Mouse (Mus musculus) midbrain, embryonic 16.5 days (tissue): ENCODE measurements at regions not wholly inside any gene's neighbourhood (a gene's known extent, or its start where the extent isn't known, plus 50 kb on each side); places are given as distances from the start of the nearest gene placed in this dataset.
"Not testable (repeated sequence)": the region's sequence is repeated elsewhere in the genome, so short reads cannot be mapped to it uniquely, and the experiment has no call there.

Source experiments
- ATAC-seq: fragments of 200-750 bp; cut with Nextera tagmentation; 2 replicates; pipeline ENCODE4 v1.8.0; 2017; ENCODE audit warnings: moderate TSS enrichment
- H3K27ac ChIP-seq: fragments of 300-500 bp; sonication (generic); 2 replicates; pipeline ENCODE4 v1.5.1; 2014; ENCODE audit warnings: mild to moderate bottlenecking, low read length, mixed read lengths
- H3K27me3 ChIP-seq: fragments of 300-500 bp; sonication (generic); 2 replicates; pipeline ENCODE4 v1.6.1; 2014; ENCODE audit warnings: low read depth, low read length, mixed read lengths; ENCODE audit not compliant: control insufficient read depth, insufficient read depth
- H3K36me3 ChIP-seq: fragments of 300-500 bp; sonication (generic); 2 replicates; pipeline ENCODE4 v1.6.1; 2014; ENCODE audit warnings: mild to moderate bottlenecking, low read length, moderate library complexity, mixed read lengths; ENCODE audit not compliant: control insufficient read depth, insufficient read depth
- H3K4me1 ChIP-seq: fragments of 300-500 bp; sonication (generic); 2 replicates; pipeline ENCODE4 v1.6.1; 2014; ENCODE audit warnings: mild to moderate bottlenecking, low read length, mixed read lengths; ENCODE audit not compliant: control insufficient read depth, insufficient read depth
- H3K4me2 ChIP-seq: fragments of 300-500 bp; sonication (generic); 2 replicates; pipeline ENCODE4 v1.6.1; 2014; ENCODE audit warnings: mild to moderate bottlenecking, low read length, mixed read lengths
- H3K4me3 ChIP-seq: fragments of 300-500 bp; sonication (generic); 2 replicates; pipeline ENCODE4 v1.5.1; 2014; ENCODE audit warnings: low read depth, mild to moderate bottlenecking, low read length, moderate library complexity, mixed read lengths
- H3K9ac ChIP-seq: fragments of 300-500 bp; sonication (generic); 2 replicates; pipeline ENCODE4 v1.6.1; 2014; ENCODE audit warnings: low read depth, low read length, mixed read lengths
- H3K9me3 ChIP-seq: fragments of 300-500 bp; sonication (generic); replicated peaks from 2 replicates; pipeline ENCODE4 v1.6.1; 2014; ENCODE audit warnings: mild to moderate bottlenecking, low read length, mixed read lengths; ENCODE audit not compliant: control insufficient read depth, poor library complexity, severe bottlenecking
- WGBS: fragments of 180-500 bp; shearing (Covaris S2); extraction: QIAGEN DNeasy Blood & Tissue Kit; methylation state at CpG from one replicate; pipeline ENCODE4 v1.1.7; 2014; 5-methylcytosine and 5-hydroxymethylcytosine counted together

- WGBS: 0% methylated on average over 1 of the region's 1 CpGs
These were observed 65.7 kb upstream of the Col1a1 start for GRCm38 (mm10) chr11:94870341-94870740.

GRCm38 (mm10) chr11:94869866-94870265, 66.2 kb upstream of the Col1a1 start:
- not testable (repeated sequence) for H3K4me3 ChIP-seq, ATAC-seq, H3K9me3 ChIP-seq, H3K4me2 ChIP-seq, H3K36me3 ChIP-seq, H3K27ac ChIP-seq, H3K9ac ChIP-seq, H3K27me3 ChIP-seq
- peaks cover 12% of the 10 kb centered on the region for H3K4me1 ChIP-seq
- 17% methylated on average over 4 of the region's 4 CpGs for WGBS

More at GRCm38 (mm10) chr11:94870341-94870740, 65.7 kb upstream of the Col1a1 start:
- ATAC-seq: no peak
- Histone ChIP-seq H3K4me3 (no peak overlapping the region), H3K4me1 (peaks cover 12% of the 10 kb centered on the region), H3K27ac (no peak overlapping the region), H3K9ac (no peak overlapping the region), H3K36me3 (no peaks in the 10 kb centered on the region), H3K9me3 (no peaks in the 10 kb centered on the region), H3K4me2 (no peak overlapping the region), H3K27me3 (peaks cover 9% of the 10 kb centered on the region)

GRCm38 (mm10) chr11:94866176-94866967, 69.7 kb upstream of the Col1a1 start:
- no peak overlapping the region for H3K27ac ChIP-seq
- no peak overlapping the region for H3K4me3 ChIP-seq
- no peaks in the 10 kb centered on the region for H3K9me3 ChIP-seq
- no peak overlapping the region for H3K9ac ChIP-seq
- no peaks in the 10 kb centered on the region for H3K27me3 ChIP-seq
- no peak overlapping the region for H3K4me2 ChIP-seq
- ATAC-seq: no peak
- H3K4me1 ChIP-seq: no peaks in the 10 kb centered on the region
- no peaks in the 10 kb centered on the region for H3K36me3 ChIP-seq
- 17% methylated on average over 9 of the region's 9 CpGs for WGBS

- Histone ChIP-seq H3K36me3 (no peaks in the 10 kb centered on the region), H3K27ac (no peak overlapping the region), H3K4me3 (no peak overlapping the region), H3K9ac (no peak overlapping the region), H3K4me1 (no peaks in the 10 kb centered on the region), H3K9me3 (no peaks in the 10 kb centered on the region), H3K4me2 (no peak overlapping the region), H3K27me3 (no peaks in the 10 kb centered on the region)
- ATAC-seq: no peak
- 83% methylated on average over 3 of the region's 3 CpGs for WGBS
These were observed 67.6 kb upstream of the Tmem92 start for GRCm38 (mm10) chr11:94850129-94850528.

GRCm38 (mm10) chr11:94839133-94839532, 56.6 kb upstream of the Tmem92 start:
- no peak overlapping the region for H3K9ac ChIP-seq
- H3K4me1 ChIP-seq: no peaks in the 10 kb centered on the region
- no peaks in the 10 kb centered on the region for H3K36me3 ChIP-seq
- H3K9me3 ChIP-seq: no peaks in the 10 kb centered on the region; the same call in 1 of the 2 replicates
- H3K4me3 ChIP-seq: no peak overlapping the region
- no peak overlapping the region for H3K27ac ChIP-seq
- no peak for ATAC-seq
- no peak overlapping the region for H3K4me2 ChIP-seq
- no peaks in the 10 kb centered on the region for H3K27me3 ChIP-seq

GRCm38 (mm10) chr11:94838140-94838539, 55.6 kb upstream of the Tmem92 start:
- ATAC-seq: no peak
- Histone ChIP-seq H3K4me3 (no peak overlapping the region), H3K9me3 (no peaks in the 10 kb centered on the region; the same call in 1 of the 2 replicates), H3K27ac (no peak overlapping the region), H3K4me2 (no peak overlapping the region), H3K27me3 (no peaks in the 10 kb centered on the region), H3K36me3 (no peaks in the 10 kb centered on the region), H3K4me1 (no peaks in the 10 kb centered on the region), H3K9ac (no peak overlapping the region)
- 73% methylated on average over 3 of the region's 3 CpGs for WGBS

- Histone ChIP-seq H3K4me3 (no peak overlapping the region), H3K4me1 (no peaks in the 10 kb centered on the region), H3K4me2 (no peak overlapping the region), H3K36me3 (no peaks in the 10 kb centered on the region), H3K27ac (no peak overlapping the region), H3K9ac (no peak overlapping the region), H3K27me3 (no peaks in the 10 kb centered on the region), H3K9me3 (no peaks in the 10 kb centered on the region; the same call in 1 of the 2 replicates)
- ATAC-seq: no peak
These were observed 53.8 kb upstream of the Tmem92 start for GRCm38 (mm10) chr11:94836347-94836746.

GRCm38 (mm10) chr11:94832246-94832985, 49.9 kb upstream of the Tmem92 start:
- Histone ChIP-seq H3K4me3 (no peak overlapping the region), H3K9me3 (no peaks in the 10 kb centered on the region; the same call in 1 of the 2 replicates), H3K4me1 (no peaks in the 10 kb centered on the region), H3K27ac (no peak overlapping the region), H3K9ac (no peak overlapping the region), H3K36me3 (no peaks in the 10 kb centered on the region), H3K27me3 (no peaks in the 10 kb centered on the region), H3K4me2 (no peak overlapping the region)
- 30% methylated on average over 13 of the region's 13 CpGs for WGBS
- no peak for ATAC-seq
